Mouse (Mus musculus): Measurements from ENCODE around the gene Rdh11. TPM values are rescaled to one million over a fixed set of nuclear protein-coding genes. Genes with fewer than 3 reads are reported as not detected.

Gene Rdh11
- total RNA-seq (2023): 18.1 TPM

DNA sequence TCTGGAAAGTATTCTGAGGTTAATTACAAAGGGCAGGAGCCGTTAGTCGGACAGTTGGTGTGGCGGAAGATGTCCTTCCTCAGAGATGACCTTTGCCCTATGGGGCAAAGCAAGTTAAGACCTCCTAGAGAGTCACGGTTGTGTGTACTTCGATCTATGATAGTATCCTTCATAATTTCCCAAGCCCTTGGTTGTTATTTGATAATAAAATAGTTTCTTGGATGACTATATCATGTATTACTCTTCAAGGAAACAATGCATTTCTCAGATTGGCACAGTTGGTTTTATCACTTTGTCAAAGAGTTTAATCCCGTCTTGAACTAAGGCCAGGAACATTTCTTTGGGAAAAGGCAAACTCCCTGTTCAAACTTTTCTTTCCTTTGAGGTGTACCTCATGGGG is at the start of gene Rdh11:
Gene Rdh11 (minus strand): TSS at position 101 of the 400 bp plus-strand sequence.

DNA sequence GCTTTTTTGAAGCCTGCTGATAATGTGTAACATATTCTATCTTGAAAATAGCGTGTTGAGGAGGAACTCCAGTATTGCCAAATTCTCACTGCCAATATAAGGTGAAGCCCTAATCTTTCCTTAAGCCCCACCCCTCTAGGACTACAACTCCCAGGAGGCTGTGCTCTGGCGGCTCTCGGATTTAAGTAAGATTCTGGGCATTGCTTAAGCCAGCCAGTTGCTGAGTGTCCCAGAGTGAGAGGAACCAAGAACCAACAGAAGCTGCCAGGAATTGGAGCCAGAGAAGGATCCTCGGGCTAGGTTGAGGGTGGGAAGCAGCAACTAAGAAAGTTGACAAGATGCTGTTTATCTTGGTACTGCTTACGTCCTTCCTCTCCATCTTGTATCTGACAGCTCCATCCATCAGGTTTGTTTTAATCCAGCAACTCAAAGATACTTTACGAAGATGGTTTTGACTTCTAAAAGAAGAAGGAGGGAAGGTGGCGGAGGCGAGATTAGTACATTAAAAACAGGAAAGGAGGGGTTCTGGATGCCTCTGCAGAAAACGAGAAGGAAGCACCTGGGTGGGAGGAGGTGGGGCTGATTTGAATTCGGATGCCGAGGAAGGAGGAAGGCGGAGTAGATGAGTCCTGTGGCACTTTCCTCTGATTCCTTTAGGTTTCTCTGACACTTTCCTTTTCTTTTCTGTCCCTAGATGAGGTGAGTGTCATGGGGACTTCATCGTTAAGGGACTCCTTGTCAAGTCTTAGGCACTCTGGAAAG is 16.8 kb upstream of the Rdh11 start, which contains the start of gene Rdh12:
Gene Rdh12 (plus strand): TSS at position 212 of the 762 bp plus-strand sequence.

DNA sequence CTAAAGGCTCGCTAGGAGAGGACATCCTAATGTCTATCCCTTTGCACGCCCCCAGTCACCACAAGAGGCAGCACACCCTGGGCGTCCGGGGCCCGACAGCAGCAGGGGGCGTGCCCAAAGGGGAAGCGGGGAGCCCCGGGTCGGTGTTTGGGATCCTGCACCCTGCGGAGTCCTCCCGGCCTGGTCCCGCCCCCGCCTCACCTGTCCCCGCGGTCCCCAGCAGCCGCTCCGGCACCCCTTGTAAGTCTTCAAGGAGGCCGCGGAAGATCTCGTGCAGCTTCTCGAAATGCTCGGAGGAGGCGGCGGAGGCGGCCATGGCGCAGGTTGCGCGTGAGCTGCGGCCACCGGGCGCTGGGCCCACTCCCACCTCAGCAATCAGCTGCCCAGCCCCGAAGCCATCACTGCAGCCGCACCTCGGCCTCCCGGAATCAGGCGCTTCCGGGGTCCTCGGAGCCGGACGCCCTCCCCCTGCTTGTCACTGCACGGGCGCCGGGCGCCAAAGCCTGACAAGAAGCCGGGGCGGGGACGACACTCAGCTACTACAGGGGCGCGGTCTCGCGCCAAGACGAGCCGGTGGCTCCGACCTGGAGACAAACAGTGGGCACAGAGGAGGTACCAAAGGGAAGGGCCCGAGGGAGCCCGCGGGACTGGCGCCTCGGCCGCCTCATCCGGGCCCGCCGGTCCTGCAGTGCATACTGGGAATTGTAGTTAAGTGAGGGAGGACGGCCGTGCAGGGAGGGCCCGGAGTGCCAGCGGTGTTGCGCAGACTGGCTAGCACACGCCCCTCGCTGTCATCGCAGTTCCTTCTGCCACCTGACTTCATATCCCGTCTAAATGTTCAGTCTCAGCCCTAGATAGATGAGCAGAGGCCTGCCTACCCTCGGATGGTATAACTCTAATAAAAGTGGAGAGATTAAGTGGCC is 19.8 kb downstream of the Rdh11 start, which contains the start of gene Vti1b:
Gene Vti1b (minus strand): TSS at position 649 of the 923 bp plus-strand sequence.

DNA sequence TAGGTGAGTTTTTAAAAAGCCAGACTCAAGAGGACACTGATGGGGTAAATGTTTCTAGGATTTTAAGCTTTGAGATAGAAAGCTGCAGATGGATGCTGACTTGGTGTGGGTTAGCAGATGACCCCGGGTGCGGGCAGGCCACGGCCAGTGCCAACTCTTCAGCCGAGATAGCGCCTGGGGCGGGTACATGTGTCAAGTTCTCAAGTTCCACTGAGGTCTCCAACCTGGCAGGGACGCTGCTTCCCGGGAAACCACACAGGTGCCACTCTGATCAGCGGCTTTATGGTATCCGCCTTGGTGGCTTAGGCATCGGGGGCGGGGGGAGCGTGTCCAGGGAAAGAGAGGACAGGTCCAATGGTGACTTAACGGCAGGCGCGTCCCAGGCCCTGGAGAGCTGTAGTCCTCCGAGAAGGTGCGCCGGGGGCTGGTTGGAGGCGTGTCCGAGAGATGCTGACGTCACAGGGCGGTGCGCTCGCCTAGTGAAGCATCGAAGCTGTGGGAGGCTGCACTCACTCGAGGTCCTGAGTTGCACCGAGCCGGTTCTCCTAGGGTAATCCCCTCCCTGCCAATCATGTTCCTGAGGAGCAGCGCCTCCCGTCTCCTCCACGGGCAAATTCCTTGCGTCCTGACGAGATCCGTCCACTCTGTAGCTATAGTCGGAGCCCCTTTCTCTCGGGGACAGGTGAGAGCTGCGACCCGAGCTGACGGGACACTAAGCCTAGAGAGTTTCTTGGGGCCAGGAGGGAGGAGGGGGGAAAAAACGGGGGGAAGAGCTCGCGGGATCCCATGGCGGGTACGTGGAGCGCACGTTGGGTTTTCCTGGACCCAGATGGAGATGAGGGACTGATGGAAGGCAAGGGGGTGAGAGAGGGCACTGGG is 61.6 kb downstream of the Rdh11 start, which contains the start of gene Arg2:
Gene Arg2 (plus strand): TSS at position 479 of the 879 bp plus-strand sequence.

Other genes starting within 250 kb of the Rdh11 start
- 47.3 TPM for gene Tmem229b, start 184.7 kb downstream of the Rdh11 start, total RNA-seq (2023)
- gene Plekhh1, start 163.1 kb downstream of the Rdh11 start, total RNA-seq (2023): 0.80 TPM
- gene Pigh, start 102.6 kb downstream of the Rdh11 start, total RNA-seq (2023): 6.8 TPM
- gene Arg2, start 61.5 kb downstream of the Rdh11 start, total RNA-seq (2023): not detected
- 60.9 TPM for gene Vti1b, start 19.6 kb downstream of the Rdh11 start, total RNA-seq (2023)
- 2.4 TPM for gene Rdh12, start 16.6 kb upstream of the Rdh11 start, total RNA-seq (2023)
- gene Zfyve26, start 104.0 kb upstream of the Rdh11 start, total RNA-seq (2023): 81.3 TPM
- 0.44 TPM for gene Rad51b, start 105.0 kb upstream of the Rdh11 start, total RNA-seq (2023)